Mouse (Mus musculus): ENCODE measurements around the gene Prrx1.

DNA sequence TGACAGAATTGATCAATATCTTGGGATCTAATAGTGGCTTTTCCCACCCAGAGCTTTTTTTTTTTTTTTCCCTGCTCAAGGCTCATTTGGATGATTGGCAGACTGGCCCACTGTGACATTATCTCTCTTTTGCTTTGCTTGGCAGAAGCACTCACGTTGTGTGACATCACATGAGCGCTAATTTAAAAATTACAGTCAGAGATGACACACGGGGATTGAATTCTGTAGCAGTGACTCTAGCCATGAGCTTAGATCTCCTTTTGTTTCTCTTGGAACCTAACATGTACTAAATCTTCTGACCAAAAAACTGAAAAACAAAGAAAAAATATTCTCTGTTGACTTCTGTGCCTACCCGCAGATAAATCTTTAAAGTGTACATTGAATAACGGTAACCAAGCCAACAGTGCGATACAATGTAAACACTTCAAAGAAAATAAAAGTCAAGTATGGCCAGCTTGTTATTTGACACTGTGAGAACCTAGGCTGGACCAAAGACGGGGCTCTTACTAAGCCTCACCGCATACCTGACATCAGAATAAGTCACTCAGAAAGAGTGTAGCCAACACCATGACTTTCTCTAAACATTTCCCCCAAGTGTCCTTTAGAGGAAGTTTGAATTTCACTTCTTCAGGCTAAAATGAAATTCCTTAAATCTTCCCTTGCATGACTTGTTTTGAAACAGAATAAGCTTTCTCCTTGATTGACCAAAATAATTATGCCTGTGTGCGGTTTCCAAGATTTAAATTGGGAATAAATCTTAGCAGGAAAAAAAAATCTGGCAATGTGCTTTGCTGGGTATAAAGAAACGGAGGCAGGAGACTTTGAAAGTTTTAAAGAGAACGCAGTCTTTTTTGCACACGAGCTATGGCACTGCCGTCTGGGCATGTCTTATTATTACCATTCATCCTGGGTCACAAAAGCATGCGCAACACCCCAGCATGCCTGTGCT, 104.3 kb downstream of the Prrx1 start:
- TF ChIP-seq CTCF (IDR thresholded peaks at IDR 0.05; ENCODE audit: low read depth, low read length) (no peak), POLR2A (IDR thresholded peaks at IDR 0.05; ENCODE audit: extremely low read depth, insufficient read depth, low read length) (no peak)

Data from liver, adult 2 months (tissue).